Comparison of ENCODE assay signal across 17 mouse cellular contexts in the genomic region with DNA sequence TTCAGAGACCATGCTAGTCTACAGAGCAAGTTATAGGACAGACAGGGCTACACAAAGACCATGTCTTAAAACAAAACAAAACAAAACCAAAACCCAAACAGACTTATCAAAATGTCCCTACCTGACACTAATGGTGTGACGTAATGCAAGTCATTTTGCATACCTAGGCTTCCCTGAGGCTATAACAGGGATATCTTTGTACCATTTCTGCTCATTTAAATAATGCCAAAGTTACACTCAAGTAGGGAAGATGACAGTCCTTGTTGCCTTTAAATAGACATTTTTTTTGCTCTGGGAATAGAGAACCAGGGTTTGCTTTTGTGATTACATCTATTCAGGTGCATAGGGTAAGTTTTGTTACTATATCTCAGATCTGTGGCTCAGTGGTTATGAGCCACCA. TPM values are rescaled to one million over a fixed set of nuclear protein-coding genes. Genes with fewer than 3 reads are reported as not detected.
DNase-seq lines count a peak whose midpoint lies in the region; ATAC-seq lines count a peak whose summit lies in the region.
"Had no signal": no experiment of that assay in that cellular context is flagged by ENCODE, and none has a peak within 500 bp of the region (broad histone marks: within the 10 kb centered on the region; RNA-seq: fewer than 3 reads in every experiment).

No protein-coding gene starts in this region.

- no peak overlapping the region for H3K9ac ChIP-seq in forebrain, embryonic 11.5 days (ENCODE audit: low read length)
- H3K9ac ChIP-seq in forebrain, embryonic 14.5 days (ENCODE audit: low read length), result no peak overlapping the region
- H3K9ac ChIP-seq in liver, embryonic 11.5 days (ENCODE audit: low read depth, low read length), result no peak overlapping the region
- H3K9ac ChIP-seq in limb, embryonic 13.5 days, result no peak overlapping the region

- no peaks in the 10 kb centered on the region; the same call in 1 of the 2 replicates for H3K4me1 ChIP-seq in forebrain, embryonic 11.5 days (replicated peaks; ENCODE audit: control insufficient read depth, insufficient read depth, low read length)
- H3K4me1 ChIP-seq in forebrain, embryonic 14.5 days (ENCODE audit: control insufficient read depth, insufficient read depth, low read length), result peaks cover 9% of the 10 kb centered on the region
- H3K4me1 ChIP-seq in liver, embryonic 11.5 days (replicated peaks; ENCODE audit: control insufficient read depth, insufficient read depth, low read length), result peaks cover 11% of the 10 kb centered on the region
- H3K4me1 ChIP-seq in limb, embryonic 13.5 days, result peaks cover 12% of the 10 kb centered on the region

- peaks cover 8% of the 10 kb centered on the region; the same call in 1 of the 2 replicates for H3K36me3 ChIP-seq in forebrain, embryonic 11.5 days (ENCODE audit: control insufficient read depth, insufficient read depth, low read length)
- peaks cover 24% of the 10 kb centered on the region for H3K36me3 ChIP-seq in forebrain, embryonic 14.5 days (ENCODE audit: control insufficient read depth, insufficient read depth, low read length)
- H3K36me3 ChIP-seq in liver, embryonic 11.5 days (ENCODE audit: control insufficient read depth, insufficient read depth, low read length), result peaks cover 21% of the 10 kb centered on the region
- peaks cover 26% of the 10 kb centered on the region for H3K36me3 ChIP-seq in limb, embryonic 13.5 days

- H3K9me3 ChIP-seq in forebrain, embryonic 11.5 days (ENCODE audit: control insufficient read depth, low read length), result no peaks in the 10 kb centered on the region
- H3K9me3 ChIP-seq in forebrain, embryonic 14.5 days (replicated peaks; ENCODE audit: control insufficient read depth, low read length), result no peaks in the 10 kb centered on the region
- H3K9me3 ChIP-seq in liver, embryonic 11.5 days (ENCODE audit: control insufficient read depth, low read length), result no peaks in the 10 kb centered on the region
- H3K9me3 ChIP-seq in limb, embryonic 13.5 days, result no peaks in the 10 kb centered on the region

- intact Hi-C loops in left cerebral cortex, postnatal 36 days (cut with DNase I), result no loop called here

- 88% methylated on average over 1 of the region's 1 CpGs for WGBS in forebrain, embryonic 11.5 days
- 81% methylated on average over 1 of the region's 1 CpGs for WGBS in forebrain, embryonic 14.5 days
- WGBS in liver, embryonic 11.5 days, result 90% methylated on average over 1 of the region's 1 CpGs
- WGBS in limb, embryonic 13.5 days, result 80% methylated on average over 1 of the region's 1 CpGs

- DNase-seq in forebrain, embryonic 11.5 days (ENCODE audit: low spot score), result no peak
- no peak for DNase-seq in forebrain, embryonic 14.5 days (ENCODE audit: low spot score)
- no peak for DNase-seq in liver, embryonic 11.5 days (ENCODE audit: low spot score)
- DNase-seq in liver, result no peak
- DNase-seq in CD4-positive helper T cell, adult 2 months (ENCODE audit: low read depth, low spot score), result peak; percentile 53
- DNase-seq in right cerebral cortex, postnatal 14 days, result no peak
- no peak for DNase-seq in left cerebral cortex, postnatal 36 days (ENCODE audit: low spot score in 2 of 2)
- DNase-seq: B cell, adult 2 months; cerebellum, adult 9-10 months; embryo, embryonic 11 days; gastrocnemius, postnatal 25 days; lung, adult 18-20 months; right cerebral cortex, postnatal 4 days had no signal

- no peak overlapping the region for H3K4me3 ChIP-seq in forebrain, embryonic 11.5 days (ENCODE audit: low read depth, low read length)
- no peak overlapping the region for H3K4me3 ChIP-seq in forebrain, embryonic 14.5 days (ENCODE audit: low read depth, low read length)
- peak overlapping the region; percentile 99; the same call in 1 of the 2 replicates for H3K4me3 ChIP-seq in liver, embryonic 11.5 days (ENCODE audit: low read depth, low read length)
- H3K4me3 ChIP-seq in limb, embryonic 13.5 days, result no peak overlapping the region
- H3K4me3 ChIP-seq: left cerebral cortex, adult 2 months had no signal

- no peak for ATAC-seq in forebrain, embryonic 11.5 days (replicated peaks; ENCODE audit: low FRiP score)
- no peak for ATAC-seq in forebrain, embryonic 14.5 days
- no peak for ATAC-seq in liver, embryonic 11.5 days (replicated peaks; ENCODE audit: low FRiP score)
- no peak for ATAC-seq in limb, embryonic 13.5 days (ENCODE audit: low FRiP score, low read depth)
- ATAC-seq: activated CD4-positive, CD25-positive, alpha-beta regulatory T cell, adult 4 months; intestine, postnatal 0 days had no signal

- no peak overlapping the region for H3K27ac ChIP-seq in forebrain, embryonic 11.5 days (ENCODE audit: low read depth, low read length)
- H3K27ac ChIP-seq in forebrain, embryonic 14.5 days (ENCODE audit: low read depth, low read length), result no peak overlapping the region
- no peak overlapping the region for H3K27ac ChIP-seq in liver, embryonic 11.5 days (ENCODE audit: low read depth, low read length)
- H3K27ac ChIP-seq in limb, embryonic 13.5 days, result no peak overlapping the region
- H3K27ac ChIP-seq: left cerebral cortex, adult 2 months had no signal

- H3K4me2 ChIP-seq in forebrain, embryonic 11.5 days (ENCODE audit: low read depth, low read length, severe bottlenecking), result 0 out of 2 replicates have a peak overlapping the region, but pooled peaks have one; percentile 15
- no peak overlapping the region; the same call in 1 of the 2 replicates for H3K4me2 ChIP-seq in forebrain, embryonic 14.5 days (ENCODE audit: low read length)
- peak overlapping the region; percentile 89 for H3K4me2 ChIP-seq in liver, embryonic 11.5 days
- H3K4me2 ChIP-seq in limb, embryonic 13.5 days (replicated peaks), result peak overlapping the region; percentile 74

- H3K27me3 ChIP-seq in forebrain, embryonic 11.5 days (ENCODE audit: control insufficient read depth, insufficient read depth, low read length), result no peaks in the 10 kb centered on the region
- H3K27me3 ChIP-seq in forebrain, embryonic 14.5 days (replicated peaks; ENCODE audit: control insufficient read depth, insufficient read depth, low read length), result no peaks in the 10 kb centered on the region
- no peaks in the 10 kb centered on the region for H3K27me3 ChIP-seq in liver, embryonic 11.5 days (replicated peaks; ENCODE audit: control insufficient read depth, insufficient read depth, low read length)
- H3K27me3 ChIP-seq in limb, embryonic 13.5 days, result no peaks in the 10 kb centered on the region

RNA-seq across cellular contexts. Expression of a gene that starts 2.4 kb away (rescaled TPM):
- 157 and 167 TPM in 2 replicates for polyA plus RNA-seq in forebrain, embryonic 11.5 days (2014; fragmentation: Nextera tagmentation; extraction: Ambion mirVana)
- polyA plus RNA-seq in forebrain, embryonic 14.5 days (2014; fragmentation: Nextera tagmentation; extraction: Ambion mirVana), result 49.1 and 50.0 TPM in 2 replicates
- polyA plus RNA-seq in liver, embryonic 11.5 days (2014; fragmentation: Nextera tagmentation; extraction: Ambion mirVana), result 110 TPM in 2 replicates
- 231 and 249 TPM in 2 replicates for polyA plus RNA-seq in limb, embryonic 13.5 days (2015; fragmentation: Nextera tagmentation; extraction: Ambion mirVana)
- 10 to 100 TPM; 87.9 to 91.2 TPM for total RNA-seq in left cerebral cortex, postnatal 36 days (2021)

RNA-seq across cellular contexts. Expression of a gene that starts 27.0 kb away (rescaled TPM):
- polyA plus RNA-seq in forebrain, embryonic 11.5 days (2014; fragmentation: Nextera tagmentation; extraction: Ambion mirVana), result 49.4 and 53.6 TPM in 2 replicates
- 15.5 and 19.9 TPM in 2 replicates for polyA plus RNA-seq in forebrain, embryonic 14.5 days (2014; fragmentation: Nextera tagmentation; extraction: Ambion mirVana)
- 27.4 and 28.9 TPM in 2 replicates for polyA plus RNA-seq in liver, embryonic 11.5 days (2014; fragmentation: Nextera tagmentation; extraction: Ambion mirVana)
- 36.8 and 37.0 TPM in 2 replicates for polyA plus RNA-seq in limb, embryonic 13.5 days (2015; fragmentation: Nextera tagmentation; extraction: Ambion mirVana)
- 10 to 100 TPM in 1 of 2 experiments, 1 to 10 TPM in 1; 8.8 to 10.6 TPM for total RNA-seq in left cerebral cortex, postnatal 36 days (2021)
- polyA plus RNA-seq: activated CD4-positive, CD25-positive, alpha-beta regulatory T cell, adult 4 months had no signal

RNA-seq across cellular contexts. Expression of a gene that starts 37.7 kb away (rescaled TPM):
- 29.7 and 33.3 TPM in 2 replicates for polyA plus RNA-seq in forebrain, embryonic 11.5 days (2014; fragmentation: Nextera tagmentation; extraction: Ambion mirVana)
- 48.8 and 51.7 TPM in 2 replicates for polyA plus RNA-seq in forebrain, embryonic 14.5 days (2014; fragmentation: Nextera tagmentation; extraction: Ambion mirVana)
- 34.3 and 35.1 TPM in 2 replicates for polyA plus RNA-seq in liver, embryonic 11.5 days (2014; fragmentation: Nextera tagmentation; extraction: Ambion mirVana)
- 30.2 and 30.9 TPM in 2 replicates for polyA plus RNA-seq in limb, embryonic 13.5 days (2015; fragmentation: Nextera tagmentation; extraction: Ambion mirVana)
- total RNA-seq in left cerebral cortex, postnatal 36 days (2021), result 10 to 100 TPM; 61.8 to 75.2 TPM

RNA-seq across cellular contexts. Expression of a gene that starts 39.7 kb away (rescaled TPM):
- polyA plus RNA-seq in forebrain, embryonic 11.5 days (2014; fragmentation: Nextera tagmentation; extraction: Ambion mirVana), result 7.5 and 10.3 TPM in 2 replicates
- polyA plus RNA-seq in forebrain, embryonic 14.5 days (2014; fragmentation: Nextera tagmentation; extraction: Ambion mirVana), result 13.1 and 15.4 TPM in 2 replicates
- polyA plus RNA-seq in liver, embryonic 11.5 days (2014; fragmentation: Nextera tagmentation; extraction: Ambion mirVana), result 9.5 and 13.5 TPM in 2 replicates
- 14.5 and 16.1 TPM in 2 replicates for polyA plus RNA-seq in limb, embryonic 13.5 days (2015; fragmentation: Nextera tagmentation; extraction: Ambion mirVana)
- 1 to 10 TPM; 3.4 to 5.5 TPM for total RNA-seq in left cerebral cortex, postnatal 36 days (2021)

RNA-seq across cellular contexts. Expression of a gene that starts 49.4 kb away (rescaled TPM):
- 5.8 and 7.7 TPM in 2 replicates for polyA plus RNA-seq in forebrain, embryonic 11.5 days (2014; fragmentation: Nextera tagmentation; extraction: Ambion mirVana)
- polyA plus RNA-seq in forebrain, embryonic 14.5 days (2014; fragmentation: Nextera tagmentation; extraction: Ambion mirVana), result 2.7 and 2.8 TPM in 2 replicates
- 7.9 and 8.1 TPM in 2 replicates for polyA plus RNA-seq in liver, embryonic 11.5 days (2014; fragmentation: Nextera tagmentation; extraction: Ambion mirVana)
- 9.7 and 10.2 TPM in 2 replicates for polyA plus RNA-seq in limb, embryonic 13.5 days (2015; fragmentation: Nextera tagmentation; extraction: Ambion mirVana)
- 10 to 100 TPM; 18.6 to 26.6 TPM for total RNA-seq in left cerebral cortex, postnatal 36 days (2021)
